Mouse (Mus musculus) neural tube, embryonic 15.5 days (tissue): ENCODE measurements around the gene Htra1. TPM values are rescaled to one million over a fixed set of nuclear protein-coding genes. Genes with fewer than 3 reads are reported as not detected.

Experiments
- ATAC-seq: fragments of 200-750 bp; cut with Nextera tagmentation; 2 replicates; pipeline ENCODE4 v1.8.0; 2017; ENCODE audit warnings: mild to moderate bottlenecking, moderate TSS enrichment, moderate library complexity; ENCODE audit not compliant: low FRiP score
- H3K27ac ChIP-seq: fragments of 300-500 bp; sonication (generic); replicated peaks from 2 replicates; pipeline ENCODE4 v1.5.1; 2015; ENCODE audit warnings: mild to moderate bottlenecking, inconsistent platforms
- H3K27me3 ChIP-seq: fragments of 300-500 bp; sonication (generic); replicated peaks from 2 replicates; pipeline ENCODE4 v1.6.1; 2015; ENCODE audit warnings: inconsistent platforms
- H3K36me3 ChIP-seq: fragments of 300-500 bp; sonication (generic); 2 replicates; pipeline ENCODE4 v1.6.1; 2015; ENCODE audit warnings: inconsistent platforms
- H3K4me1 ChIP-seq: fragments of 300-500 bp; sonication (generic); 2 replicates; pipeline ENCODE4 v1.6.1; 2015; ENCODE audit warnings: inconsistent platforms
- H3K4me2 ChIP-seq: fragments of 300-500 bp; sonication (generic); 2 replicates; pipeline ENCODE4 v1.6.1; 2015; ENCODE audit warnings: inconsistent platforms, mild to moderate bottlenecking, moderate library complexity
- H3K4me3 ChIP-seq: fragments of 300-500 bp; sonication (generic); replicated peaks from 2 replicates; pipeline ENCODE4 v1.5.1; 2015; ENCODE audit warnings: mild to moderate bottlenecking, inconsistent platforms
- H3K9ac ChIP-seq: fragments of 300-500 bp; sonication (generic); replicated peaks from 2 replicates; pipeline ENCODE4 v1.6.1; 2015; ENCODE audit warnings: mild to moderate bottlenecking, inconsistent platforms
- H3K9me3 ChIP-seq: fragments of 300-500 bp; sonication (generic); replicated peaks from 2 replicates; pipeline ENCODE4 v1.6.1; 2016; ENCODE audit warnings: inconsistent platforms
- WGBS: fragments of 180-500 bp; shearing (Covaris S2); methylation state at CpG from one replicate; pipeline ENCODE4 v1.1.7; 2015; ENCODE audit warnings: mixed read lengths; 5-methylcytosine and 5-hydroxymethylcytosine counted together
- polyA plus RNA-seq: library from polyadenylated mRNA; unstranded; fragments of >200 nt; fragmentation: Nextera tagmentation; extraction: Ambion mirVana; gene quantifications from 2 replicates; pipeline ENCODE4 v1.2.1, GENCODE M21; 2015

Gene Htra1
- polyA plus RNA-seq, 1 experiment from 2014 or later = 23.7 TPM

GRCm38 (mm10) chr7:130969076-130969475 is 33.2 kb downstream of the Htra1 start:
- H3K27ac ChIP-seq = no peak overlapping the region
- no peak overlapping the region for H3K4me2 ChIP-seq
- no peak for ATAC-seq
- H3K36me3 ChIP-seq = no peaks in the 10 kb centered on the region
- H3K9me3 ChIP-seq = no peaks in the 10 kb centered on the region
- no peak overlapping the region for H3K4me3 ChIP-seq
- WGBS = 83% methylated on average over 5 of the region's 5 CpGs
- H3K27me3 ChIP-seq = no peaks in the 10 kb centered on the region
- no peak overlapping the region for H3K9ac ChIP-seq
- H3K4me1 ChIP-seq = peaks cover 15% of the 10 kb centered on the region

GRCm38 (mm10) chr7:130969507-130969906 is 33.6 kb downstream of the Htra1 start:
- no peak for ATAC-seq
- Histone ChIP-seq H3K27me3 (no peaks in the 10 kb centered on the region), H3K36me3 (no peaks in the 10 kb centered on the region), H3K4me3 (no peak overlapping the region), H3K9ac (no peak overlapping the region), H3K9me3 (no peaks in the 10 kb centered on the region), H3K4me2 (no peak overlapping the region), H3K27ac (no peak overlapping the region), H3K4me1 (peaks cover 14% of the 10 kb centered on the region)
- WGBS = 67% methylated on average over 3 of the region's 3 CpGs

DNA sequence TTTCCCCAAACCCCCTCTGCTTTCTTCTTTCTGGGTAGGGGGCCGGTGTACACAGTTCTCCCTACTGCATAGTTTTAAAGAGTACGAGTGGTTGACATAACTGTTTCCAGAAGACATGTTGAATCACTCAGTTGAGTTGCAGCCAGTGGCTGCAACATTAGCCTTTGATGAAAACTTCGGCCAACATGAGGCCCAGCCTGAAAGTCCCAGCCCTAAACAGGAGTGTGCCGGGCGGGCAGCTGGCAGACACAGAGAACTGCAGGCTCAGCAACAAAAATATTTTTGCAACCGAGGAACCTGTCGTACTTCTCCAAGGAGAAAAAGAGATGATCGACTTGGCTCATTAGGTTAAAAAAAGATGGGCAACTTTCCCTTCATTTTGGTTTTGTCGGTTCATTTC is 36.9 kb downstream of the Htra1 start:
- H3K36me3 ChIP-seq = no peaks in the 10 kb centered on the region
- H3K4me3 ChIP-seq = no peak overlapping the region
- WGBS = 88% methylated on average over 9 of the region's 9 CpGs
- no peaks in the 10 kb centered on the region for H3K9me3 ChIP-seq
- H3K4me2 ChIP-seq = no peak overlapping the region
- no peak for ATAC-seq
- H3K9ac ChIP-seq = no peak overlapping the region
- peaks cover 8% of the 10 kb centered on the region for H3K4me1 ChIP-seq
- H3K27me3 ChIP-seq = no peaks in the 10 kb centered on the region
- no peak overlapping the region for H3K27ac ChIP-seq

DNA sequence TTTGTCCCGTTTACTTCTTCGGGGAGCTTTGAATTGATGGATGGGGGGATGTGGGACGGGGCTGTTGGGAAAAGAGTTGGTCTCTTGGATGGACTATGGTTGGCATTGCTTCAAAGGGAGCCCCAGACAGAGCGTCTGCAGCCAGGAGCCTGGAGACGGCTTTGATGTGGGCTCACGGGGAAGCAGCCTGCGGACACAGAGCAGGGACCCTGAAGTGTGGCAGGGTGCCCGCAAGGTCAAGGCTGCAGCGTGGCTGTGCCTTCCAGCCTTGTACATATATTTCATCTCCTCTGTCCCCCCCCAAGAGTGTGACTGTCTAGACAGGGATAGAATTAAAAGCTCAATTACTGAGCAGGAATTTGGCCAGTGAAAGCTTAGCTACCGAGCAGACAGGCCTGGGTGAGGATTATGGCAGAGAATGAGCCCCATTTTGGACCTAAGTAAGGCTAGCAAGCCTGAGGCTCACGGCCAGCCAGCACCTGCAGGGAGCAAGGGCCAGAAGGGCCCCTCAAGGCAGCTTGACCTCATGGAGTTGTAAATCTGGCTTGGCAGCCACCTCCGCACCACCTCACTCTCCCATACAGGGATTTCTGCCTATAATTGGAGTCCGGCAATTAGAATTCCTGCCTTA is 40.5 kb downstream of the Htra1 start:
- no peak overlapping the region for H3K4me3 ChIP-seq
- 49% methylated on average over 13 of the region's 13 CpGs for WGBS
- H3K27ac ChIP-seq = no peak overlapping the region; the same call in 1 of the 2 replicates

GRCm38 (mm10) chr7:130977794-130978521 is 42.0 kb downstream of the Htra1 start:
- Histone ChIP-seq H3K9me3 (no peaks in the 10 kb centered on the region), H3K9ac (no peak overlapping the region), H3K27ac (no peak overlapping the region), H3K4me1 (peaks cover 15% of the 10 kb centered on the region), H3K4me2 (no peak overlapping the region), H3K27me3 (no peaks in the 10 kb centered on the region), H3K4me3 (no peak overlapping the region), H3K36me3 (no peaks in the 10 kb centered on the region)
- ATAC-seq = no peak
- 58% methylated on average over 5 of the region's 5 CpGs for WGBS

More for the DNA sequence above, 40.5 kb downstream of the Htra1 start:
- H3K27me3 ChIP-seq = no peaks in the 10 kb centered on the region
- ATAC-seq = no peak
- H3K9ac ChIP-seq = no peak overlapping the region
- no peaks in the 10 kb centered on the region for H3K36me3 ChIP-seq
- H3K9me3 ChIP-seq = no peaks in the 10 kb centered on the region
- H3K4me2 ChIP-seq = no peak overlapping the region
- peaks cover 15% of the 10 kb centered on the region for H3K4me1 ChIP-seq

- no peaks in the 10 kb centered on the region for H3K36me3 ChIP-seq
- no peak overlapping the region for H3K4me3 ChIP-seq
- no peak for ATAC-seq
- no peaks in the 10 kb centered on the region for H3K27me3 ChIP-seq
- no peak overlapping the region for H3K27ac ChIP-seq
- no peak overlapping the region for H3K4me2 ChIP-seq
- no peaks in the 10 kb centered on the region for H3K9me3 ChIP-seq
- H3K4me1 ChIP-seq = peaks cover 15% of the 10 kb centered on the region
- no peak overlapping the region for H3K9ac ChIP-seq
- 86% methylated on average over 1 of the region's 1 CpGs for WGBS
Measured at GRCm38 (mm10) chr7:130978545-130978944, 42.6 kb downstream of the Htra1 start.

DNA sequence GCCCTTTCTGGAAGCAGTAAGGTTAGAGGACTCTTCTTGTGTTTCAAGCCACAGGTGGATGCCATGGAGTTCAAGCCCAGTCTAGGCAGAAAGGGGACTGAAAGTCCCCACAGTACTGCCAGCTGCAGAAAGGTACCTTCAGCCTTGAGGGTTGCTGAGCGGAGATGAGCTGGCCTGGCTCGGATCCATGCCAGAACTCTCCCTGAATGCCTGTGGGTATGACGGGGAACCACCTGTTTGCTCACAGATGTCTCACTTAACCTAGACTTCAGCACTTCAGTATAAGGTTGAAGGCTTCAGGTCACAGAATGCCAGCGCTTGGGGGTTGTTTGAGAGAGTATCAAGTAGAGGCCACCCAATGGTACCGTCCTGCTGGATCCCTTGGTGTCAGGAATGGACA is 44.2 kb downstream of the Htra1 start:
- H3K27ac ChIP-seq = no peak overlapping the region
- WGBS = 94% methylated on average over 5 of the region's 5 CpGs

DNA sequence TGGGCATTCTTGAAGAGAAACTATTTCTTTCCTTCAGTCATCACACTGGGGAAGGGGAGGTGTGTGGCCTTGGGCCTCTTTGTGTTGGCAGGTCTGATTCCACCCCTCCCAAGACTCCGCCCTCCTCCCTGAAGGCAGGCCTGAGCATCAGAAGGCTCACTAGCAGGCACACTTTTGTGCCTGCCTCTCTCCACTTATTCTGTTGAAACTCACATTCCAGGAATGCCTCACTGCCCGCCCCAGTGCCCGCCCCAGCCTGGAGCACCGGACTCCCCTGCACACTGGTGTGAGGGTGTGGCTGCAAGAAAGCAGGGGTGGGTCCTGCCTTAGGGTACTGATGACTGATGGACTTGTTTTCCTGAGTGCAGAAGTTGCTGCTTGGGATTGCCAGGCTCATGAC is 46.5 kb downstream of the Htra1 start:
- Histone ChIP-seq H3K9ac (no peak overlapping the region), H3K36me3 (no peaks in the 10 kb centered on the region), H3K9me3 (no peaks in the 10 kb centered on the region), H3K4me3 (no peak overlapping the region), H3K27me3 (no peaks in the 10 kb centered on the region), H3K4me1 (peaks cover 12% of the 10 kb centered on the region), H3K4me2 (no peak overlapping the region), H3K27ac (no peak overlapping the region)
- no peak for ATAC-seq
- WGBS = 47% methylated on average over 4 of the region's 4 CpGs

More for the DNA sequence above, 44.2 kb downstream of the Htra1 start:
- no peak overlapping the region for H3K9ac ChIP-seq
- H3K9me3 ChIP-seq = no peaks in the 10 kb centered on the region
- H3K4me3 ChIP-seq = no peak overlapping the region
- no peak for ATAC-seq
- H3K27me3 ChIP-seq = no peaks in the 10 kb centered on the region
- H3K36me3 ChIP-seq = no peaks in the 10 kb centered on the region
- peaks cover 18% of the 10 kb centered on the region for H3K4me1 ChIP-seq
- no peak overlapping the region for H3K4me2 ChIP-seq

DNA sequence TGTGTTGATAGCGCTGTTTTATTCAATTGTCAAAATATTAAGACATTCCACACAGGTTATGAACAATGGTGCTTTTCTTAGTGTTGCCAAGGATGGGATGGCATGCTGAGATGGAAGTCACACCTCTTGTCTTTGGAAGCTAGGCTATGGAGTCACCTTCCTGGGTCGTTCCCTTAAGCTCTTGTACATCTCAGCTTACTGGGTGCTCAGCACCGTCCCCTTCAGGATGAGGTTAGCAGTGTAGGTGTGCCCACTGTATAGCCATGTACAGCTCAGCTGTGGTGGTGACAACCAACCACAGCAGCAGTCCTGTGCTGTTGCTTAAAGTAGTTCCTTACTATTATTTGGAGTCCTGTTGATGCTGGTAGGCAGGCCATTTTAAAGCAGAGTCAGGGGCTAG is 47.0 kb downstream of the Htra1 start:
- WGBS = 75% methylated on average over 3 of the region's 3 CpGs
- no peak overlapping the region for H3K9ac ChIP-seq
- no peaks in the 10 kb centered on the region for H3K9me3 ChIP-seq
- H3K27me3 ChIP-seq = no peaks in the 10 kb centered on the region
- H3K4me1 ChIP-seq = peaks cover 9% of the 10 kb centered on the region
- no peak overlapping the region for H3K4me2 ChIP-seq
- no peak overlapping the region for H3K27ac ChIP-seq
- H3K36me3 ChIP-seq = no peaks in the 10 kb centered on the region
- ATAC-seq = no peak
- no peak overlapping the region for H3K4me3 ChIP-seq

DNA sequence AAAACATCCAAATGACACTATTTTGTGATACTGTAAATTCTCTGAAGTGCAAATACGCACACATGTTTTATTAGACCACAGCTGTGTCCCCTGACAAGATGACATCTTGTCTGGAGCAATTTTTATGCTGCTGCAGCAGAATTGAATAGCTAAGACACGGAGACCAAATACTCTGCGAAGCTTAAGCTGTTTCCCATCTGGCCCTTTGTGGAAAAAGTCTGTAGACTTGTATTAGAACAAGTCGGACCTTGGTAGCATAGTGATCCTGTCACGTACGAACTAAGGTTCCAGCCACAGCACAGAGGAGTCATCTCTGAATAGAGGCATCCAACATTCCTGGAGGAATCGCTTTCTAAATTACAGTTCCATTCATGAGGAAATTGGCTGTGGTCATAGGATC is 48.4 kb downstream of the Htra1 start:
- H3K27ac ChIP-seq = no peak overlapping the region
- no peak overlapping the region for H3K9ac ChIP-seq
- no peak for ATAC-seq
- H3K27me3 ChIP-seq = no peaks in the 10 kb centered on the region
- H3K4me2 ChIP-seq = no peak overlapping the region
- 77% methylated on average over 7 of the region's 7 CpGs for WGBS
- H3K4me1 ChIP-seq = peaks cover 3% of the 10 kb centered on the region; the same call in 1 of the 2 replicates
- H3K36me3 ChIP-seq = no peaks in the 10 kb centered on the region
- no peak overlapping the region for H3K4me3 ChIP-seq
- no peaks in the 10 kb centered on the region for H3K9me3 ChIP-seq

- WGBS = 88% methylated on average over 12 of the region's 12 CpGs
- H3K36me3 ChIP-seq = no peaks in the 10 kb centered on the region
- H3K9me3 ChIP-seq = no peaks in the 10 kb centered on the region
- H3K4me2 ChIP-seq = no peak overlapping the region
- H3K4me1 ChIP-seq = peaks cover 3% of the 10 kb centered on the region; the same call in 1 of the 2 replicates
- H3K9ac ChIP-seq = no peak overlapping the region
- no peak overlapping the region for H3K27ac ChIP-seq
- ATAC-seq = no peak
- H3K4me3 ChIP-seq = no peak overlapping the region
- H3K27me3 ChIP-seq = no peaks in the 10 kb centered on the region
Measured at GRCm38 (mm10) chr7:130985193-130985592, 49.3 kb downstream of the Htra1 start.

- no peak overlapping the region for H3K4me3 ChIP-seq
- H3K4me2 ChIP-seq = no peak overlapping the region
- no peak overlapping the region for H3K27ac ChIP-seq
- ATAC-seq = no peak
- peaks cover 3% of the 10 kb centered on the region; the same call in 1 of the 2 replicates for H3K4me1 ChIP-seq
- no peaks in the 10 kb centered on the region for H3K27me3 ChIP-seq
- H3K9me3 ChIP-seq = no peaks in the 10 kb centered on the region
- no peak overlapping the region for H3K9ac ChIP-seq
- no peaks in the 10 kb centered on the region for H3K36me3 ChIP-seq
- WGBS = 84% methylated on average over 3 of the region's 3 CpGs
Measured at GRCm38 (mm10) chr7:130985716-130986115, 49.8 kb downstream of the Htra1 start.
